8 mouse cellular contexts compared by ENCODE assay signal in the genomic region with DNA sequence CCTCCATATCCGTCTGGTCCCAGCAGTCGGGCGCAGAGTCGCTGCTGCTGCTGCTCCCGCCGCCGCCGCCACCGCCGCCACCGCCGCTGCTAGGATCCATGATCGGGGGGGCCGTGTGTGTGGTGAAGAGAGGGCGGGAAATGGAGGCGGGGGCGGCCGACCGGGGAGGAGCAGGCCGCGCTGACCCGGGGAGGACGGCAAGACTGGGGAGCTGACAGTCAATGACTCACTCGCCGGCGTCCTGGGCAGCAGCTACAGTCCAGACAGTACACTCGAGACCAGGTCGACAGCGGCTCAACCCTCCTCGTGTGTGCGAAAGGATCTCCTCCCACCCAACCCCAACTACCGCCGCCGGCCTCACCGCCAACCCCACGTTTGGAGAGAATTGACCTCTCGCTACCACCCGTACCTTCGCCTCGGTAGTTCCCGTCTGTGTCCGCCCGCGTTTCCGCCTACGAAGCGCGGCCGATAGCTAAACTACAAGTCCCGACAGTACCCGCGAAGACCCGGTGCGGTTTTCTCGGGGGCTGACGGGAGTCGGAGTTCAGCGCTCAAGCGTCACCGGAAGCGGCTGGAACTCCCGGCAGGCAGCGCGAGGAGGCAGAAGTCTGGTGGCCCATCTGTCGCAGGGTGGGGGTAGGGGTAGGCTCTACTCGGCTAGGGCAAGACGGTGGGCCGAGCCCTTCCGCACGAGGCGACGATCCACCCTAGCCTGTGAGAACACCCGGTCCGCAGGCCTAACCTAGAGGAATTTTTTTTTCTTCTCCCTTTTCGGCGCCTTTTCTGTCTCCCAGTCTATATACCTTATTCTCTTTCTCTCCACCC. TPM values are rescaled to one million over a fixed set of nuclear protein-coding genes. Genes with fewer than 3 reads are reported as not detected.
DNase-seq lines count a peak whose midpoint lies in the region; ATAC-seq and TF ChIP-seq lines count a peak whose summit lies in the region.

A gene (minus strand): TSS at position 428 of the 825 bp plus-strand sequence.

- peak; percentile 96 for TF ChIP-seq POLR2A in lung, adult 2 months (IDR thresholded peaks at IDR 0.05; ENCODE audit: borderline replicate concordance, extremely low read depth, low read depth, low read length)

- H3K4me3 ChIP-seq in ES-E14 (ENCODE audit: insufficient read depth in 1 of 2, low read depth in 1 of 2, low read length in 2 of 2, poor library complexity in 1 of 2, severe bottlenecking in 1 of 2): peak within 1 kb of the TSS; percentile 91 to 97
- peak within 1 kb of the TSS; percentile 98 for H3K4me3 ChIP-seq in forebrain, embryonic 15.5 days
- peak within 1 kb of the TSS; percentile 93 for H3K4me3 ChIP-seq in lung, adult 2 months (replicated peaks; ENCODE audit: extremely low read depth, low read depth, low read length)

- 0% methylated on average over 65 of the region's 76 CpGs for WGBS in forebrain, embryonic 15.5 days
- under 1% methylated on average over 76 of the region's 76 CpGs for WGBS in lung, adult 2 months

- H3K27ac ChIP-seq in ES-E14 (ENCODE audit: insufficient read depth, low read depth, low read length, poor library complexity, severe bottlenecking): peak within 1 kb of the TSS; percentile 91
- H3K27ac ChIP-seq in forebrain, embryonic 15.5 days (replicated peaks): peak within 1 kb of the TSS; percentile 90

- peaks cover 2 to 6% of the 10 kb centered on the region in 2 experiments; a peak in 1 of 4 replicates for H3K4me1 ChIP-seq in ES-E14 (ENCODE audit: control insufficient read depth in 2 of 2, insufficient read depth in 2 of 2, low read length in 2 of 2, poor library complexity in 1 of 2)
- H3K4me1 ChIP-seq in forebrain, embryonic 15.5 days: peaks cover 29% of the 10 kb centered on the region
- H3K4me1 ChIP-seq in lung, adult 2 months (ENCODE audit: control insufficient read depth, insufficient read depth, low read length): peaks cover 6% of the 10 kb centered on the region

- peak; percentile 99 for ATAC-seq in forebrain, embryonic 15.5 days (replicated peaks)
- ATAC-seq in neutrophil, adult 5-6 weeks (ENCODE audit: extremely low read depth, insufficient number of reproducible peaks, low FRiP score, poor library complexity, severe bottlenecking): peak; percentile 97

- no peak for TF ChIP-seq CTCF in lung, adult 2 months (IDR thresholded peaks at IDR 0.05; ENCODE audit: insufficient read depth, low read length)

- intact Hi-C loops in heart, postnatal 25 days (cut with DNase I): loop anchor here (1.0 to 10.0 kb wide), 7 partner anchors 51 to 709 kb away; a partner anchor contains a TSS

- H3K9me3 ChIP-seq in ES-E14 (ENCODE audit: control insufficient read depth, insufficient read depth, low read depth, low read length): no peaks in the 10 kb centered on the region
- no peaks in the 10 kb centered on the region for H3K9me3 ChIP-seq in forebrain, embryonic 15.5 days

- H3K36me3 ChIP-seq in ES-E14 (ENCODE audit: control insufficient read depth, insufficient read depth, low read length, poor library complexity, severe bottlenecking): peaks cover 4% of the 10 kb centered on the region
- H3K36me3 ChIP-seq in forebrain, embryonic 15.5 days: no peaks in the 10 kb centered on the region

- in situ Hi-C loops in ES-E14 (cut with MboI; ENCODE audit: low sequenced_read_pairs in 2 of 2, unreplicated experiment in 2 of 2): no loop called here

- H3K4me2 ChIP-seq in forebrain, embryonic 15.5 days (replicated peaks): peak within 1 kb of the TSS; percentile 93

- peak; percentile 97 for DNase-seq in ES-E14 (ENCODE audit: low read depth, low spot score)
- DNase-seq in cerebellum, adult 11-12 months: peak; percentile 99
- DNase-seq in heart, postnatal 25 days (ENCODE audit: low spot score): peak; percentile 98
- peak; percentile 99 for DNase-seq in layer of hippocampus, adult 18-20 months (ENCODE audit: low spot score in 2 of 2)
- peak; percentile 95 for DNase-seq in lung, adult 2 months
- peak; percentile 99 for DNase-seq in thymus, adult 18-20 months

- no peaks in the 10 kb centered on the region for H3K27me3 ChIP-seq in forebrain, embryonic 15.5 days

- peak within 1 kb of the TSS; percentile 98 for H3K9ac ChIP-seq in ES-E14 (ENCODE audit: insufficient read depth, low read depth, low read length, poor library complexity, severe bottlenecking)
- peak within 1 kb of the TSS; percentile 90 for H3K9ac ChIP-seq in forebrain, embryonic 15.5 days (replicated peaks)

TF ChIP-seq in ES-E14, 5 proteins besides CTCF, POLR2A, EP300 and RAD21:
- no peak for TF ChIP-seq MAFK (IDR thresholded peaks at IDR 0.05; ENCODE audit: insufficient read depth, low read depth, low read length)
- TF ChIP-seq ZNF384 (IDR thresholded peaks at IDR 0.05; ENCODE audit: low read depth, low read length): 0 out of 2 replicates have a peak, but pooled peaks have one; percentile 32
- peak; percentile 99 for TF ChIP-seq HCFC1 (IDR thresholded peaks at IDR 0.05; ENCODE audit: borderline replicate concordance, insufficient read depth, low read length)
- no peak for TF ChIP-seq ZC3H11A (IDR thresholded peaks at IDR 0.05; ENCODE audit: borderline replicate concordance, low read depth, low read length)
- peak; percentile 76 for TF ChIP-seq CHD2 (IDR thresholded peaks at IDR 0.05; ENCODE audit: low read depth, low read length)
TF ChIP-seq in ES-E14: peak in this region for 3.

RNA-seq across cellular contexts. Expression of the gene that starts here (rescaled TPM):
- 76.1 and 89.8 TPM in 2 replicates for total RNA-seq in ES-E14 (2012; rRNA removed)
- 60.7 and 62.8 TPM in 2 replicates for polyA plus RNA-seq in forebrain, embryonic 15.5 days (2015; fragmentation: Nextera tagmentation; extraction: Ambion mirVana)
- 10 to 100 TPM; 63.4 to 68.2 TPM for total RNA-seq in heart, postnatal 25 days (2021)
- 10 to 100 TPM; 85.7 to 88.7 TPM for total RNA-seq in layer of hippocampus, adult 18-20 months (2021)
- polyA plus RNA-seq in lung, adult 2 months (2012; rRNA removed): 23.5 and 33.7 TPM in 2 replicates
- total RNA-seq in neutrophil, adult 5-6 weeks (2017): 44.6 and 45.8 TPM in 2 replicates

Comparison
In these comparisons a context has a peak if more than half of its experiments do, and no peak if none do; other contexts are left out.
1. Peak in every context shown above with its lines: DNase-seq, ATAC-seq, H3K4me3 ChIP-seq and H3K27ac ChIP-seq.